Mouse (Mus musculus) midbrain, embryonic 12.5 days (tissue): ENCODE measurements around the gene Enpp6. TPM values are rescaled to one million over a fixed set of nuclear protein-coding genes. Genes with fewer than 3 reads are reported as not detected.
A peak's percentile ranks its signal among the peaks of the same experiment; 100 is the strongest.
"Not testable (repeated sequence)": the region's sequence is repeated elsewhere in the genome, so short reads cannot be mapped to it uniquely, and the experiment has no call there.

Experiments used
- ATAC-seq: fragments of 200-750 bp; cut with Nextera tagmentation; 2 replicates; pipeline ENCODE4 v1.8.0; 2017; ENCODE audit warnings: low read depth, moderate TSS enrichment, moderate library complexity; ENCODE audit not compliant: low FRiP score
- H3K27ac ChIP-seq: fragments of 300-500 bp; sonication (generic); replicated peaks from 2 replicates; pipeline ENCODE4 v1.5.1; 2016; ENCODE audit warnings: mild to moderate bottlenecking
- H3K27me3 ChIP-seq: fragments of 300-500 bp; sonication (generic); 2 replicates; pipeline ENCODE4 v1.6.1; 2016; ENCODE audit warnings: mild to moderate bottlenecking
- H3K36me3 ChIP-seq: fragments of 300-500 bp; sonication (generic); 2 replicates; pipeline ENCODE4 v1.6.1; 2016
- H3K4me1 ChIP-seq: fragments of 300-500 bp; sonication (generic); 2 replicates; pipeline ENCODE4 v1.6.1; 2016
- H3K4me2 ChIP-seq: fragments of 300-500 bp; sonication (generic); replicated peaks from 2 replicates; pipeline ENCODE4 v1.6.1; 2016; ENCODE audit warnings: mild to moderate bottlenecking, moderate library complexity
- H3K4me3 ChIP-seq: fragments of 300-500 bp; sonication (generic); 2 replicates; pipeline ENCODE4 v1.5.1; 2016; ENCODE audit warnings: mild to moderate bottlenecking
- H3K9ac ChIP-seq: fragments of 300-500 bp; sonication (generic); replicated peaks from 2 replicates; pipeline ENCODE4 v1.6.1; 2016; ENCODE audit warnings: mild to moderate bottlenecking, moderate library complexity
- H3K9me3 ChIP-seq: fragments of 300-500 bp; sonication (generic); 2 replicates; pipeline ENCODE4 v1.6.1; 2016; ENCODE audit warnings: mild to moderate bottlenecking
- WGBS: fragments of 180-500 bp; shearing (Covaris S2); methylation state at CpG from one replicate; pipeline ENCODE4 v1.1.7; 2016; 5-methylcytosine and 5-hydroxymethylcytosine counted together
- polyA plus RNA-seq: library from polyadenylated mRNA; unstranded; fragments of >200 nt; fragmentation: Nextera tagmentation; extraction: Ambion mirVana; gene quantifications from 2 replicates; pipeline ENCODE4 v1.2.1, GENCODE M21; 2016

Gene Enpp6
- polyA plus RNA-seq, 1 experiment from 2014 or later = 0.38 TPM

- H3K27me3 ChIP-seq = no peaks in the 10 kb centered on the region
- no peak for ATAC-seq
- no peaks in the 10 kb centered on the region for H3K36me3 ChIP-seq
- no peaks in the 10 kb centered on the region for H3K9me3 ChIP-seq
- no peak overlapping the region for H3K4me3 ChIP-seq
- WGBS = 85% methylated on average over 13 of the region's 13 CpGs
- no peak overlapping the region for H3K27ac ChIP-seq
- no peak overlapping the region for H3K4me2 ChIP-seq
- H3K9ac ChIP-seq = no peak overlapping the region
- peaks cover 7% of the 10 kb centered on the region; the same call in 1 of the 2 replicates for H3K4me1 ChIP-seq
Observed at GRCm38 (mm10) chr8:47008220-47008773, 21.6 kb downstream of the Enpp6 start.

DNA sequence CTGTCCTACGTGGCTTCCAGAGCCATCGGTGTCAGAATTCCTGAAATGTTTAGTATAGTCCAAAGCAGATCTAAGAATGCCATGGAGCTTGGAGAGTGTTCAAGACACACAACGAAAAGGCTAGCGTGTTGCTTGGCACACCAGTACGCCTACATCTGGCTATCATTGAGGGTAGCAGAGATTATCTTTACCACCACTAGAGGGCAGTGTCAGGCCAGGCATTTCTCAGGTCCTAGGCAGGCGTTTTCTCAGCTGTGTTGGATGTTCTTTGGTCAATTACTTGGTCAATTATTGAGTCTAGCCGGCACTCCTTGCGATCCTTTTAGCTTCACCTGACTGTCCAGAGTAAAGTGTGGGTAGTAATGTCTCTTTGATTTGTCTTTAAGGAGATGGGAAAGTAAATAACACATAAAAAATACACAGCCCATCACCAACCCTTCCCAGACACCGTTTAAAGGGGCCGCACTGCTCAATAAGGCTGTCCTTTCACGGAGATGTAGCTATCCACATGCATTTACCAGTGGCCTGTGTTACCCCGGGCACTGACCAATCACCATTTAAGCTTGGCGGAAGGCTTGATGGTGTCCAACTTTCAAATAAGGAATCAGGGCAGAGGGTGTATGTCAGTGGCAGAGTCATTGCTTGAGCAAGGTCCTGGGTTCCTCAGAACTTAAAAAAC is 29.7 kb downstream of the Enpp6 start:
- no peaks in the 10 kb centered on the region for H3K9me3 ChIP-seq
- peaks cover 3% of the 10 kb centered on the region; the same call in 1 of the 2 replicates for H3K4me1 ChIP-seq
- no peak overlapping the region for H3K27ac ChIP-seq
- H3K9ac ChIP-seq = no peak overlapping the region
- peak; percentile 78 for ATAC-seq
- H3K4me2 ChIP-seq = no peak overlapping the region
- H3K36me3 ChIP-seq = no peaks in the 10 kb centered on the region
- 44% methylated on average over 13 of the region's 13 CpGs for WGBS
- H3K27me3 ChIP-seq = peaks cover 23% of the 10 kb centered on the region
- H3K4me3 ChIP-seq = no peak overlapping the region

- Histone ChIP-seq H3K27me3 (peaks cover 27% of the 10 kb centered on the region), H3K36me3 (no peaks in the 10 kb centered on the region), H3K4me1 (peaks cover 3% of the 10 kb centered on the region; the same call in 1 of the 2 replicates), H3K9ac (no peak overlapping the region), H3K27ac (no peak overlapping the region), H3K9me3 (no peaks in the 10 kb centered on the region), H3K4me2 (no peak overlapping the region), H3K4me3 (no peak overlapping the region)
- WGBS = 70% methylated on average over 8 of the region's 8 CpGs
- ATAC-seq = no peak
Observed at GRCm38 (mm10) chr8:47021135-47021555, 34.5 kb downstream of the Enpp6 start.

GRCm38 (mm10) chr8:47024612-47025011 is 37.9 kb downstream of the Enpp6 start:
- peaks cover 29% of the 10 kb centered on the region for H3K27me3 ChIP-seq
- no peak overlapping the region for H3K4me2 ChIP-seq
- ATAC-seq = no peak
- no peak overlapping the region for H3K9ac ChIP-seq
- no peaks in the 10 kb centered on the region for H3K36me3 ChIP-seq
- no peak overlapping the region for H3K27ac ChIP-seq
- H3K9me3 ChIP-seq = no peaks in the 10 kb centered on the region
- 96% methylated on average over 4 of the region's 4 CpGs for WGBS
- peaks cover 7% of the 10 kb centered on the region for H3K4me1 ChIP-seq
- no peak overlapping the region for H3K4me3 ChIP-seq

DNA sequence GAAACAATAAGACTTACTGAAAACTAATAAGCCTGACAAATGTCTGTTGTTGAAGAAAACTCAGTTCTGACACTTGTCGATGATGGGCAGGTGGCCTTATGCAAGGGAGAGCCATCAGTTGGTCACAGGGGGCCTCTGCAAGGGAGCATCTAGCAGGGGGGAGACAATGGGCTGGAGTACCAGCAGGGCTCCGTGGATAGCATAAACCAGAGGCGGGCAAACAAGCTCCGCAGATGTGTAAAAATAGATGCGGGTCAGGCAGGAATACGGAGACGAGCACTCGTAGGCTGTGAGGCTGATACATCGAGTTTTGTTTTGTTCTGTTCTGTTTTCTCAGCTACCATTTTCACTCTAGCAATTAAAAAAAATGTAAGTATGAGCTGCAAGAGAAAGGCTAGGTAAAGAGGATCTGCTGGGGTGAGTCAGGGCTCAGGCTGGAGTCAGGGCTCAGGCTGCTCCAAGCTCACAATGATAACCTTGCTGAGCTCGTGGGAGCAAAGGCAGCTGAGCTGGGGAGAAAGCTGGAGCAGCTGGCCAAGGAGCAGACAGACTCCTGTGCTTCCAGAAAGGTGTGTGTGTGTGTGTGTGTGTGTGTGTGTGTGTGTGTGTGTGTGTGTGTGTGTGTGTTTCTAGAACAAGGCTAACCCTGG is 40.3 kb downstream of the Enpp6 start:
- no peak overlapping the region for H3K4me2 ChIP-seq
- H3K9me3 ChIP-seq = no peaks in the 10 kb centered on the region
- H3K36me3 ChIP-seq = no peaks in the 10 kb centered on the region
- H3K27ac ChIP-seq = no peak overlapping the region
- H3K27me3 ChIP-seq = peaks cover 16% of the 10 kb centered on the region
- H3K9ac ChIP-seq = no peak overlapping the region
- peaks cover 7% of the 10 kb centered on the region for H3K4me1 ChIP-seq
- H3K4me3 ChIP-seq = no peak overlapping the region
- ATAC-seq = no peak
- 71% methylated on average over 10 of the region's 10 CpGs for WGBS

DNA sequence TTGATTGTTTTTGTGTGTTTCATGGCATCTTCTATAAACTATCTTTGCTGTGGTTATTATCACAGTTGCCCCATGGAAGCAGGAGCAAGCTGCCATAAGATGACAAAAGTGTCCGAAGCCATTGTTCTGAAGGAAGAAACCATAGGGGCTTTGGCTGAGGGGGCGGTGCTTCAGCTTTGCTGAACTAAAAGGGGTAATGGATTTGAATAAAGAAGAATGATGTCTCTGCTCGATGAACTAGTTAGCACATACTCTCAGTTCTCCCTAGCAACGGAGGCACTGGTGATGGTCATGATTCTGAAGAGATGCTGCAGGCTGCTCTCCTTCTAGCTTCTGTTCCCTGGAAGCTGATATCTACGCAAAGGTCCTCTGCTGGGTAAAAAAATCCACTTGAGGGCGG is 41.8 kb downstream of the Enpp6 start:
- H3K9ac ChIP-seq = no peak overlapping the region
- peaks cover 7% of the 10 kb centered on the region for H3K4me1 ChIP-seq
- H3K4me2 ChIP-seq = no peak overlapping the region
- H3K27ac ChIP-seq = no peak overlapping the region
- H3K9me3 ChIP-seq = no peaks in the 10 kb centered on the region
- no peaks in the 10 kb centered on the region for H3K36me3 ChIP-seq
- peaks cover 13% of the 10 kb centered on the region for H3K27me3 ChIP-seq
- H3K4me3 ChIP-seq = no peak overlapping the region
- ATAC-seq = 0 out of 2 replicates have a peak, but pooled peaks have one; percentile 23
- WGBS = 29% methylated on average over 6 of the region's 6 CpGs

DNA sequence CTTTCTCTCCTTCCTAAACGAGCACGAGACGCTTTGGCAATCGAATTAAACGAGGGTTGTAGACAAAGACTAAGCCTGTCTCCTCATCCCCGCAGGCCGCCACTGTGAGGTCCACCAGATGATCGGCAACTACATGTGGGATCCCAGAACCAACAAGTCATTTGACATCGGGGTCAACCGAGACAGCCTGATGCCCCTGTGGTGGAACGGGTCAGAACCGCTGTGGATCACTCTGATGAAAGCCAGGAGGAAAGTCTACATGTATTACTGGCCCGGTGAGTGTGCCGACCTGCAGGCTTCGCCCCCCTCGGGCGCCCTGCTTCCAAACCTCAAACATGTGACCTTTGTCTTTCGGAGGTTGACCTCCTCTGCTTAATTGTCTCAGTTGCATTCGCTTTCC is 43.6 kb downstream of the Enpp6 start:
- Histone ChIP-seq H3K27me3 (peaks cover 8% of the 10 kb centered on the region), H3K4me3 (no peak overlapping the region), H3K4me1 (peaks cover 7% of the 10 kb centered on the region), H3K9me3 (no peaks in the 10 kb centered on the region), H3K27ac (no peak overlapping the region), H3K36me3 (no peaks in the 10 kb centered on the region), H3K9ac (no peak overlapping the region), H3K4me2 (no peak overlapping the region)
- ATAC-seq = no peak
- WGBS = 87% methylated on average over 19 of the region's 19 CpGs

DNA sequence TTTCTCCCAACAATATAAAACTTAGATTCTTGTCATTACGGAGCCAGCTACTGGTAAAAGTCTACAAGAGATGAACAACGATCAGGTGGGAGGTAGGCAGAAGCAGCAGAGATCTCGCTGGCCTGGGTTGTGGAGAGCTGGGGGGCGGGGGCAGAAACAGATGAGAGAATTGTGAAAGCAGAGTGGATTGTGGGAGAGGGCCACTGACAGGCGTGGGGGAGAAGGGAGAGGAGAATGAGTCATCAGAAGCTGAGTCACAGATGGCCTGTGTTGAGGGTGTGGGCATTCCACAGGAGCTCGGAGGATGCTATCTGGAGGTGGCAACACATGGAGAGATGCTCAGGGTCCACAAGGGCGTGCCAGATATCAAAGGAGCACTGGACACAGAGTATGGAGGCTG is 45.4 kb downstream of the Enpp6 start:
- Histone ChIP-seq H3K9ac (no peak overlapping the region), H3K9me3 (no peaks in the 10 kb centered on the region), H3K27me3 (peaks cover 5% of the 10 kb centered on the region), H3K36me3 (no peaks in the 10 kb centered on the region), H3K4me2 (no peak overlapping the region), H3K4me1 (peaks cover 7% of the 10 kb centered on the region), H3K27ac (no peak overlapping the region), H3K4me3 (no peak overlapping the region)
- WGBS = 79% methylated on average over 7 of the region's 7 CpGs
- ATAC-seq = no peak

- no peak for ATAC-seq
- no peak overlapping the region for H3K4me3 ChIP-seq
- H3K4me2 ChIP-seq = no peak overlapping the region
- no peak overlapping the region for H3K27ac ChIP-seq
- 88% methylated on average over 4 of the region's 4 CpGs for WGBS
- H3K4me1 ChIP-seq = no peaks in the 10 kb centered on the region
- no peak overlapping the region for H3K9ac ChIP-seq
- no peaks in the 10 kb centered on the region for H3K9me3 ChIP-seq
- H3K27me3 ChIP-seq = no peaks in the 10 kb centered on the region
- H3K36me3 ChIP-seq = no peaks in the 10 kb centered on the region
Observed at GRCm38 (mm10) chr8:47033976-47034375, 47.3 kb downstream of the Enpp6 start.

DNA sequence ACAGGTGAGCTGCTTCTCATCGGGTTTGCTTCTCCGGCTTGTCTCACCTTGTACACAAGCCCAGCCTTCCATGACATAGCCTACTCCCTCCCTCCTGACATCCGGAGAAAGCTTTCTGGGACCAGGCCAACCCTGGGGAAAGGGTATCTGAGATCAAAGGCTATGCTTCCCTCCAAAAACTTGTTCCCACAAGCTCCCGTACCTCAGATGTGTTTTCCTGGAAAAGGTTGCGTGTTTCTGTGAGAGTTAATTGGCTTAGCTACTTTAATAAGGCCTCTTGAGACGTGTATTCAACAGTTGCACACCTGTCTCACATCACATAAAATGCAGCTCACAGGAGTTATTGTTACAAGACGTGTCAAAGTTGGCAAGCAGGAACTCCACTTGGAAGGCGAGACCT is 49.8 kb downstream of the Enpp6 start:
- Histone ChIP-seq H3K9ac (no peak overlapping the region), H3K9me3 (no peaks in the 10 kb centered on the region), H3K4me1 (no peaks in the 10 kb centered on the region), H3K36me3 (no peaks in the 10 kb centered on the region), H3K27me3 (no peaks in the 10 kb centered on the region), H3K27ac (no peak overlapping the region), H3K4me2 (no peak overlapping the region), H3K4me3 (no peak overlapping the region)
- WGBS = 90% methylated on average over 8 of the region's 8 CpGs
- no peak for ATAC-seq

- H3K27me3 ChIP-seq = no peaks in the 10 kb centered on the region
- no peak overlapping the region for H3K27ac ChIP-seq
- ATAC-seq = no peak
- H3K4me1 ChIP-seq = no peaks in the 10 kb centered on the region
- no peak overlapping the region for H3K4me2 ChIP-seq
- no peak overlapping the region for H3K4me3 ChIP-seq
- H3K9me3 ChIP-seq = no peaks in the 10 kb centered on the region
- H3K9ac ChIP-seq = no peak overlapping the region
- 78% methylated on average over 5 of the region's 5 CpGs for WGBS
- no peaks in the 10 kb centered on the region for H3K36me3 ChIP-seq
Observed at GRCm38 (mm10) chr8:47037405-47037804, 50.7 kb downstream of the Enpp6 start.

GRCm38 (mm10) chr8:47040215-47040614 is 53.5 kb downstream of the Enpp6 start:
- not testable (repeated sequence) for H3K4me2 ChIP-seq

More at GRCm38 (mm10) chr8:47040215-47040614, 53.5 kb downstream of the Enpp6 start:
- 89% methylated on average over 4 of the region's 4 CpGs for WGBS
- H3K4me3 ChIP-seq, H3K27me3 ChIP-seq, H3K9ac ChIP-seq, H3K4me1 ChIP-seq, H3K36me3 ChIP-seq, H3K9me3 ChIP-seq, H3K27ac ChIP-seq, ATAC-seq: not testable (repeated sequence)
